Mouse (Mus musculus): Measurements from ENCODE around the gene Mllt3.
"Not testable (repeated sequence)": the region's sequence is repeated elsewhere in the genome, so short reads cannot be mapped to it uniquely, and the experiment has no call there.

- not testable (repeated sequence) for TF ChIP-seq CTCF (IDR thresholded peaks at IDR 0.05; ENCODE audit: borderline replicate concordance, extremely low read depth, insufficient read depth, insufficient read length); POLR2A (IDR thresholded peaks at IDR 0.05; ENCODE audit: borderline replicate concordance, extremely low read depth, insufficient read depth, insufficient read length, poor library complexity, severe bottlenecking)
Measured at GRCm38 (mm10) chr4:87964890-87965289, 68.3 kb downstream of the Mllt3 start.
